Mouse (Mus musculus) intestine, postnatal 0 days (tissue): Measurements from ENCODE around the gene Gm17571. TPM values are rescaled to one million over a fixed set of nuclear protein-coding genes. Genes with fewer than 3 reads are reported as not detected.

Experiments used
- ATAC-seq: fragments of 200-750 bp; cut with Nextera tagmentation; 2 replicates; pipeline ENCODE4 v1.8.0; 2017; ENCODE audit warnings: mild to moderate bottlenecking, moderate TSS enrichment, moderate library complexity
- H3K27ac ChIP-seq: fragments of 300-500 bp; sonication (generic); 2 replicates; pipeline ENCODE4 v1.5.1; 2014; ENCODE audit warnings: mild to moderate bottlenecking, low read depth, low read length, moderate library complexity
- H3K27me3 ChIP-seq: fragments of 300-500 bp; sonication (generic); replicated peaks from 2 replicates; pipeline ENCODE4 v1.6.1; 2014; ENCODE audit warnings: low read length, mixed read lengths; ENCODE audit not compliant: control insufficient read depth, insufficient read depth
- H3K36me3 ChIP-seq: fragments of 300-500 bp; sonication (generic); 2 replicates; pipeline ENCODE4 v1.6.1; 2014; ENCODE audit warnings: mild to moderate bottlenecking, moderate library complexity; ENCODE audit not compliant: control insufficient read depth, insufficient read depth
- H3K4me1 ChIP-seq: fragments of 300-500 bp; sonication (generic); replicated peaks from 2 replicates; pipeline ENCODE4 v1.6.1; 2014; ENCODE audit warnings: antibody characterized with exemption, low read length, mixed read lengths; ENCODE audit not compliant: control insufficient read depth, insufficient read depth
- H3K4me2 ChIP-seq: fragments of 300-500 bp; sonication (generic); replicated peaks from 2 replicates; pipeline ENCODE4 v1.6.1; 2014; ENCODE audit warnings: low read depth, mild to moderate bottlenecking, moderate library complexity
- H3K4me3 ChIP-seq: fragments of 300-500 bp; sonication (generic); 2 replicates; pipeline ENCODE4 v1.5.1; 2014; ENCODE audit warnings: low read depth, low read length
- H3K9ac ChIP-seq: fragments of 300-500 bp; sonication (generic); 2 replicates; pipeline ENCODE4 v1.6.1; 2014; ENCODE audit warnings: mild to moderate bottlenecking, low read depth, low read length
- H3K9me3 ChIP-seq: fragments of 300-500 bp; sonication (generic); 2 replicates; pipeline ENCODE4 v1.6.1; 2016; ENCODE audit warnings: mixed run types; ENCODE audit not compliant: control insufficient read depth
- CTCF ChIP-seq: sonication (generic); IDR thresholded peaks from 2 replicates; pipeline ENCODE4 v1.5.1; 2016; ENCODE audit warnings: low read depth, mild to moderate bottlenecking, control low read depth, antibody characterized with exemption, moderate library complexity
- WGBS: fragments of 180-500 bp; shearing (Covaris S2); extraction: QIAGEN DNeasy Blood & Tissue Kit; methylation state at CpG from one replicate; pipeline ENCODE4 v1.1.7; 2014; 5-methylcytosine and 5-hydroxymethylcytosine counted together
- polyA plus RNA-seq: library from polyadenylated mRNA; unstranded; fragments of >200 nt; fragmentation: Nextera tagmentation; extraction: Ambion mirVana; gene quantifications from 2 replicates; pipeline ENCODE4 v1.2.1, GENCODE M21; 2015

Gene Gm17571
- polyA plus RNA-seq, 1 experiment from 2014 or later: not detected

GRCm38 (mm10) chr9:13443484-13444211 lies 2.9 kb downstream of the Gm17571 start:
- H3K4me2 ChIP-seq: no peak overlapping the region

GRCm38 (mm10) chr9:13442012-13442735 lies 4.4 kb downstream of the Gm17571 start:
- peak; percentile 78 for ATAC-seq
- Histone ChIP-seq H3K9ac (no peak overlapping the region), H3K27ac (no peak overlapping the region), H3K36me3 (no peaks in the 10 kb centered on the region), H3K4me2 (peak overlapping the region; percentile 32; the same call in 1 of the 2 replicates), H3K4me1 (no peaks in the 10 kb centered on the region), H3K9me3 (no peaks in the 10 kb centered on the region), H3K4me3 (no peak overlapping the region), H3K27me3 (no peaks in the 10 kb centered on the region)
- no peak for TF ChIP-seq CTCF
- 52% methylated on average over 13 of the region's 13 CpGs for WGBS

More at GRCm38 (mm10) chr9:13443484-13444211, 2.9 kb downstream of the Gm17571 start:
- H3K9ac ChIP-seq: no peak overlapping the region
- no peak for ATAC-seq
- H3K27ac ChIP-seq: no peak overlapping the region
- no peaks in the 10 kb centered on the region for H3K27me3 ChIP-seq
- 48% methylated on average over 1 of the region's 1 CpGs for WGBS
- H3K36me3 ChIP-seq: no peaks in the 10 kb centered on the region
- TF ChIP-seq CTCF: no peak
- H3K9me3 ChIP-seq: no peaks in the 10 kb centered on the region
- H3K4me3 ChIP-seq: no peak overlapping the region
- H3K4me1 ChIP-seq: no peaks in the 10 kb centered on the region

DNA sequence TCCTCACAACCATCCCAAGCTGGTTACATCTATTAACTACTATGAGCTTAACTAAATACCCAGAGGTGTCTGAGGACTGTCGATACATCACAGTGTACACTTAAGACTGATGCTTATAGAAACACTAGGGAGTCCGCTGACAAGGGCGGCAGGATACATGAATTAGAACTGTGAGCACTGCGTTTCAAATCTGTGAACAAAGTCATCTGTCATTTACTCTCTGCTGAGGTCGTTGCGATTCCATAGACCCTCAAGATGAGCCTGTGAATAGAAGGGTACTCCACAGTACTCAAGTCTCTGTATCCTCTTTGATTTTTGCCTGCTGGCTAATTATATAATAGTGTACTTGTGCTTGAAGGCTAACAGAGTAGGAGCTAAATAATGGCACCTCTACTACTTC lies 5.6 kb downstream of the Gm17571 start:
- no peaks in the 10 kb centered on the region for H3K36me3 ChIP-seq
- no peak for ATAC-seq
- no peak overlapping the region for H3K27ac ChIP-seq
- no peak for TF ChIP-seq CTCF
- no peak overlapping the region for H3K4me2 ChIP-seq
- H3K9me3 ChIP-seq: no peaks in the 10 kb centered on the region
- no peak overlapping the region for H3K9ac ChIP-seq
- no peaks in the 10 kb centered on the region for H3K4me1 ChIP-seq
- 87% methylated on average over 6 of the region's 6 CpGs for WGBS
- H3K4me3 ChIP-seq: no peak overlapping the region
- no peaks in the 10 kb centered on the region for H3K27me3 ChIP-seq

- H3K4me3 ChIP-seq: no peak overlapping the region
- ATAC-seq: no peak
- no peak for TF ChIP-seq CTCF
These were observed 13.0 kb downstream of the Gm17571 start for GRCm38 (mm10) chr9:13433501-13434090.

GRCm38 (mm10) chr9:13431646-13432045 lies 14.9 kb downstream of the Gm17571 start:
- H3K4me2 ChIP-seq: no peak overlapping the region
- H3K4me3 ChIP-seq: no peak overlapping the region
- no peaks in the 10 kb centered on the region for H3K9me3 ChIP-seq
- no peak for ATAC-seq
- no peaks in the 10 kb centered on the region for H3K4me1 ChIP-seq
- H3K9ac ChIP-seq: no peak overlapping the region
- no peaks in the 10 kb centered on the region for H3K27me3 ChIP-seq
- TF ChIP-seq CTCF: no peak
- 94% methylated on average over 3 of the region's 3 CpGs for WGBS
- H3K36me3 ChIP-seq: no peaks in the 10 kb centered on the region
- no peak overlapping the region for H3K27ac ChIP-seq

More at GRCm38 (mm10) chr9:13433501-13434090, 13.0 kb downstream of the Gm17571 start:
- no peaks in the 10 kb centered on the region for H3K9me3 ChIP-seq
- H3K4me2 ChIP-seq: no peak overlapping the region
- no peaks in the 10 kb centered on the region for H3K4me1 ChIP-seq
- H3K27ac ChIP-seq: no peak overlapping the region
- H3K9ac ChIP-seq: no peak overlapping the region
- WGBS: 73% methylated on average over 6 of the region's 6 CpGs
- H3K27me3 ChIP-seq: no peaks in the 10 kb centered on the region
- no peaks in the 10 kb centered on the region for H3K36me3 ChIP-seq

DNA sequence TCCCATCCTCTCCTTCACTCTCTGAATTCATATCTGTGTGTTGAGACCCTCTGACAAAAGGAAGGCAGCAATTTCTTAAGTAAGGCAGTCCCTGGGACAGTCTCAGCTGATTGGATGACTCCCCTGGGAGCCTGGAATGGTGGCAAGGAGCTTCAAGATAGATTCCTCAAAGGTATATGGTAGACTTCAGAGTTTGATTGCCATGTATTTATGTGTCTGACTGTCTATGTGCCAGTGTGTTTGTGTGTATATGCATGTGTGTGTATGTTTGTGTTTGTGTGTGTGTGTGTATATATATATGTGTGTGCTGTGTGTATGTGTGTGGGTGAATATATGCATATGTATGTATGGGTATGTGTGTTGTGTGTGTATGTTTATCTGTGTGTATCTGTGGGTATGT lies 15.8 kb downstream of the Gm17571 start:
- Histone ChIP-seq H3K9ac (no peak overlapping the region), H3K4me2 (no peak overlapping the region), H3K27me3 (no peaks in the 10 kb centered on the region), H3K9me3 (no peaks in the 10 kb centered on the region), H3K4me3 (no peak overlapping the region), H3K4me1 (no peaks in the 10 kb centered on the region), H3K36me3 (no peaks in the 10 kb centered on the region), H3K27ac (no peak overlapping the region)
- no peak for TF ChIP-seq CTCF
- no peak for ATAC-seq
